Mouse (Mus musculus): ENCODE measurements around the gene Rtl8a.

DNA sequence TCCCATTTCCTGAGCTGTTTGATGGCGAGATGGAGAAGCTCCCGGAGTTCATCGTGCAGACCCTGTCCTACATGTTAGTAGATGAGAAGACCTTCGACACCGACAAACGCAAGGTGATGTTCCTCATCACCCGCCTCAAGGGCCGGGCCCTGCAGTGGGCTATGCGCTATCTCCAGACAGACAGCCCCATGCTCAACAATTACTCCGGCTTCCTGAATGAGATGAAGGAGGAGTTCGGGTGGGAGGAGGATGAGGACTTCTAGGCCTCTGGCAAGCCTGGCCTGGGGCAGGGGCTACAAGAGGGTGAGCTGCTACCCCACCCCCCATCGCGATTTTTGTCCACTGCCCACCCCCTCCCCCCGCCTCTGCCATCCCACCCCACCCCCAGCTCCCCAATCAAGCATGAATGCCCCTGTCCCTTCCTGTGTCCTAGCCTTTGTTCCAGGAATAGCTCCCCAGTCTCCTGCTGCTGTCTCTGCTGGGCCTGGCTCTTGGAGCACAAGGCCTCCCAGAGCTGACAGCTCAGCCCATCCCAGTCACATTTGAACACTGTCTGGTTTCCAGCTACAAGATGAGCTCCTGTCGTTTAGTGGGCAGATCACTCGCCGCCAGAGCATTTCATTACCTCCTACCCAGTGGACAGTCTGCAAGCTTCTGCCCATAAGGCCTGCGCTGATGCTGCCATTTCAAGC lies 35.2 kb downstream of the Rtl8a start:
- TF ChIP-seq MAX (IDR thresholded peaks at IDR 0.05; ENCODE audit: low read depth): no peak
- TF ChIP-seq TCF3 (IDR thresholded peaks at IDR 0.05; ENCODE audit: insufficient read length, low read depth): no peak
- no peak for TF ChIP-seq MYOG (IDR thresholded peaks at IDR 0.05; ENCODE audit: control insufficient read depth in 1 of 3, insufficient read depth in 1 of 3, insufficient read length in 2 of 3, low read depth in 2 of 3)
- TF ChIP-seq TCF12 (IDR thresholded peaks at IDR 0.05; ENCODE audit: insufficient read depth, poor library complexity, severe bottlenecking): no peak
- TF ChIP-seq POLR2A (IDR thresholded peaks at IDR 0.05; ENCODE audit: insufficient read length, low read depth): no peak
- no peak for TF ChIP-seq CEBPB (IDR thresholded peaks at IDR 0.05; ENCODE audit: insufficient read depth, poor library complexity, severe bottlenecking)
- TF ChIP-seq MYOD1 (IDR thresholded peaks at IDR 0.05; ENCODE audit: control insufficient read depth in 1 of 3, insufficient read length in 2 of 3, low read depth in 2 of 3): no peak
- no peak for TF ChIP-seq USF1 (IDR thresholded peaks at IDR 0.05; ENCODE audit: low read depth)
- no peak for TF ChIP-seq SRF (IDR thresholded peaks at IDR 0.05; ENCODE audit: control insufficient read depth, insufficient read length, low read depth)
- TF ChIP-seq E2F4 (IDR thresholded peaks at IDR 0.05; ENCODE audit: insufficient read depth): no peak
